Mouse (Mus musculus): ENCODE data around the gene Gm43951. TPM values are rescaled to one million over a fixed set of nuclear protein-coding genes. Genes with fewer than 3 reads are reported as not detected.

The Gm43951 gene
- polyA plus RNA-seq (2021) = 1.5 TPM

DNA sequence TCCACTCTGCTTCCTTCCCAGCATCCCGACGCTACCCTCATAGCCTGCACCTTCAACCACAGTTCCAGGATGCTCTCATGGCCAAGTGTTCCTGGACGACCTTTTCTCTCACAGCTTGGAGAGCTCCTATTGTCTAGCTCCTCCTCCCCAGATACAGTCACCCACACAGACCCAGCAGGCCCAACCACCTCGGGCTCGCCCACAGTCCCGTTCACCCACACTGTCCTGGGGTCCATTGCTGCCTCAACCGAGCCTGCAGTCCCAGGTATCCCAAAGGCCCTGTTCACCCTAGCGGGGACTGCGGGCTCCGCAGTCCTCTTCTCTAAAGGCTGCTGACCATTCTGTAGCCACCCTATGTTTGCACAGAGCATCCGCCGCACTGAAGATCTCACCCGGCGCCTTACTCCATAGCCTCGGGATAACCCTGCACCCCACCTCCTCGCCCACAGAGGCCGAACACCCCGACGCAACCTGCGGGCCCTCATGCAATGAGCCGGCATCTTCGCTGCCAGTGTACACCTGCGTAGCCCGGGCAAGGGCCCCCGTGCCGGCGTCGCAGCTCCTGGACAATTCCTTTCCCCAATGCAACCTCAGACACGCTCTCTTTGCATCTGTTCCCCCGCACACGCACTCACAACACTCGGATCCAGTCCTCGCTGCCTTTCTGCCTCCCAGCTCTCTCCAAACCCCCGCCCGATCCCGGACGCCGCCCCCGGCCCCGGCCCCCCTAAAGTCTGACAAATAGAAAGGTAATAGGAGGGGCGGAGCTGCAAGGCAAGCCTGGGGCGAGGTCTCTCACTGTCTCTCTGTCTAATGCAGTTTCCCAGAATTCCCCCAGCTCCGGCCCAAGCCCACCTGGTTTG is at the start of gene Gm43951:
Gene Gm43951, minus strand, starts transcription at position 500 of the 863 bp plus-strand sequence.
- no peak for DNase-seq (ENCODE audit: low read depth, low spot score)
- in situ Hi-C loops (cut with MboI; ENCODE audit: low pct_unique_long_range_greater_than_20kb) = loop anchor here (5.0 kb wide), 1 partner anchor 154 kb away; no protein-coding TSS in a partner anchor

GRCm38 (mm10) chr11:72256441-72256840 is 49.8 kb upstream of the Gm43951 start:
- DNase-seq (ENCODE audit: low read depth, low spot score) (no peak), ATAC-seq (no peak)
- ChIA-PET CTCF (no interaction called here), POLR2A (no interaction called here)
- H3K27me3 ChIP-seq = peaks cover 6% of the 10 kb centered on the region
- in situ Hi-C loops (cut with MboI; ENCODE audit: low pct_unique_long_range_greater_than_20kb) = no loop called here
- no peak for TF ChIP-seq CTCF (IDR thresholded peaks at IDR 0.05)

More for the DNA sequence above, at the start of gene Gm43951:
- ChIA-PET POLR2A (interaction anchor here (1.4 kb wide), 1 partner anchor 12 kb away, joined by 3 read pairs; no protein-coding TSS in a partner anchor), CTCF (interaction anchor here (1.3 to 2.2 kb wide), 3 partner anchors 20 to 154 kb away, joined by 3 to 9 read pairs (median 3); no protein-coding TSS in a partner anchor)
- H3K27me3 ChIP-seq = no peaks in the 10 kb centered on the region
- ATAC-seq = peak; percentile 67
- TF ChIP-seq CTCF (IDR thresholded peaks at IDR 0.05) = no peak

GRCm38 (mm10) chr11:72255629-72256028 is 49.0 kb upstream of the Gm43951 start:
- ChIA-PET POLR2A (no interaction called here), CTCF (no interaction called here)
- peaks cover 10% of the 10 kb centered on the region for H3K27me3 ChIP-seq
- DNase-seq (ENCODE audit: low read depth, low spot score) = no peak
- in situ Hi-C loops (cut with MboI; ENCODE audit: low pct_unique_long_range_greater_than_20kb) = no loop called here
- ATAC-seq = no peak
- TF ChIP-seq CTCF (IDR thresholded peaks at IDR 0.05) = no peak

GRCm38 (mm10) chr11:72245196-72245753 is 38.6 kb upstream of the Gm43951 start:
- no peak for TF ChIP-seq CTCF (IDR thresholded peaks at IDR 0.05)
- in situ Hi-C loops (cut with MboI; ENCODE audit: low pct_unique_long_range_greater_than_20kb) = no loop called here
- ChIA-PET POLR2A (interaction anchor here (0.9 kb wide), 1 partner anchor 24 kb away, joined by 3 read pairs; no protein-coding TSS in a partner anchor), CTCF (interaction anchor here (1.1 to 1.8 kb wide), 2 partner anchors 21 to 37 kb away, joined by 3 to 4 read pairs; no protein-coding TSS in a partner anchor)
- peaks cover 43% of the 10 kb centered on the region for H3K27me3 ChIP-seq
- DNase-seq (ENCODE audit: low read depth, low spot score) (no peak), ATAC-seq (no peak)

GRCm38 (mm10) chr11:72240062-72240860 is 33.6 kb upstream of the Gm43951 start:
- TF ChIP-seq CTCF (IDR thresholded peaks at IDR 0.05) = no peak
- ChIA-PET CTCF (interaction anchor here (1.1 to 1.2 kb wide), 3 partner anchors 13 to 75 kb away, joined by 3 read pairs; no protein-coding TSS in a partner anchor), POLR2A (interaction anchor here (0.8 kb wide), 1 partner anchor 11 kb away, joined by 3 read pairs; no protein-coding TSS in a partner anchor)
- H3K27me3 ChIP-seq = peaks cover 15% of the 10 kb centered on the region
- DNase-seq (ENCODE audit: low read depth, low spot score) (no peak), ATAC-seq (no peak)
- in situ Hi-C loops (cut with MboI; ENCODE audit: low pct_unique_long_range_greater_than_20kb) = no loop called here

- TF ChIP-seq CTCF (IDR thresholded peaks at IDR 0.05) = no peak
- CTCF ChIA-PET = no interaction called here
- no peak for ATAC-seq
Observed at GRCm38 (mm10) chr11:72234013-72234412, 27.4 kb upstream of the Gm43951 start.

GRCm38 (mm10) chr11:72232991-72233390 is 26.4 kb upstream of the Gm43951 start:
- H3K27me3 ChIP-seq = no peaks in the 10 kb centered on the region
- DNase-seq (ENCODE audit: low read depth, low spot score) = no peak
- ATAC-seq = no peak
- ChIA-PET CTCF (no interaction called here), POLR2A (no interaction called here)
- no peak for TF ChIP-seq CTCF (IDR thresholded peaks at IDR 0.05)
- in situ Hi-C loops (cut with MboI; ENCODE audit: low pct_unique_long_range_greater_than_20kb) = loop anchor here (5.0 kb wide), 1 partner anchor 34 kb away; the partner anchor contains the start of gene Slc13a5

More at GRCm38 (mm10) chr11:72234013-72234412, 27.4 kb upstream of the Gm43951 start:
- DNase-seq (ENCODE audit: low read depth, low spot score) = no peak
- POLR2A ChIA-PET = no interaction called here
- in situ Hi-C loops (cut with MboI; ENCODE audit: low pct_unique_long_range_greater_than_20kb) = loop anchor here (5.0 kb wide), 1 partner anchor 33 kb away; the partner anchor contains the start of gene Slc13a5
- no peaks in the 10 kb centered on the region for H3K27me3 ChIP-seq

DNA sequence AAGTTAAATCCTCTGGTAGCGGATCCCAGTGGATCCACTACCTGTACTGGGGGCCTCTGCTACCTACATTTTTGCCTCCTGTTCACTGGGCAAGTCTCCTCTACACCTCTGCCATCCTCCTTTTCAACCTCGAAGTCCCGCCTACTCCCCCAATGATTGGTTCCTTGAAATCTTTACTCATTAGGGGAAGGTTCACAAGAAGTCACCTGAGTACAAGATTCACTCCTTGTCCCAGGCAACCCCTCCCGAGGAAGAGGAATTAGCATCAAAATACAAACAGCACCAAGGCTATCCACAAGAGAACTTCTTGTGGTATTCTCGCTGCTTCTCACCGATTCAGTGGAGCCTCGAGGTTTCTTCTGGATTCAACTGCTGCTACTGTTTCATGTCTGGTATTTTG is 25.4 kb upstream of the Gm43951 start:
- ChIA-PET POLR2A (no interaction called here), CTCF (no interaction called here)
- DNase-seq (ENCODE audit: low read depth, low spot score) = no peak
- no peak for TF ChIP-seq CTCF (IDR thresholded peaks at IDR 0.05)
- ATAC-seq = no peak
- in situ Hi-C loops (cut with MboI; ENCODE audit: low pct_unique_long_range_greater_than_20kb) = loop anchor here (5.0 kb wide), 1 partner anchor 35 kb away; the partner anchor contains the start of gene Slc13a5
- H3K27me3 ChIP-seq = no peaks in the 10 kb centered on the region

- ChIA-PET POLR2A (no interaction called here), CTCF (no interaction called here)
- ATAC-seq (no peak), DNase-seq (ENCODE audit: low read depth, low spot score) (no peak)
- no peak for TF ChIP-seq CTCF (IDR thresholded peaks at IDR 0.05)
- H3K27me3 ChIP-seq = no peaks in the 10 kb centered on the region
- in situ Hi-C loops (cut with MboI; ENCODE audit: low pct_unique_long_range_greater_than_20kb) = loop anchor here (10.0 kb wide), 1 partner anchor 126 kb away; no protein-coding TSS in a partner anchor
Observed at GRCm38 (mm10) chr11:72228513-72228912, 21.9 kb upstream of the Gm43951 start.

GRCm38 (mm10) chr11:72226901-72227300 is 20.3 kb upstream of the Gm43951 start:
- ATAC-seq (no peak), DNase-seq (ENCODE audit: low read depth, low spot score) (no peak)
- no peaks in the 10 kb centered on the region for H3K27me3 ChIP-seq
- in situ Hi-C loops (cut with MboI; ENCODE audit: low pct_unique_long_range_greater_than_20kb) = loop anchor here (10.0 kb wide), 1 partner anchor 128 kb away; no protein-coding TSS in a partner anchor
- POLR2A ChIA-PET = no interaction called here
- CTCF ChIA-PET = interaction anchor here (0.9 to 1.4 kb wide), 2 partner anchors 74 to 117 kb away, joined by 3 read pairs; no protein-coding TSS in a partner anchor
- no peak for TF ChIP-seq CTCF (IDR thresholded peaks at IDR 0.05)

All from Patski (cell line).